Mouse (Mus musculus): ENCODE measurements at regions not wholly inside any gene's neighbourhood (a gene's known extent, or its start where the extent isn't known, plus 50 kb on each side); places are given as distances from the start of the nearest gene placed in this dataset.

DNA sequence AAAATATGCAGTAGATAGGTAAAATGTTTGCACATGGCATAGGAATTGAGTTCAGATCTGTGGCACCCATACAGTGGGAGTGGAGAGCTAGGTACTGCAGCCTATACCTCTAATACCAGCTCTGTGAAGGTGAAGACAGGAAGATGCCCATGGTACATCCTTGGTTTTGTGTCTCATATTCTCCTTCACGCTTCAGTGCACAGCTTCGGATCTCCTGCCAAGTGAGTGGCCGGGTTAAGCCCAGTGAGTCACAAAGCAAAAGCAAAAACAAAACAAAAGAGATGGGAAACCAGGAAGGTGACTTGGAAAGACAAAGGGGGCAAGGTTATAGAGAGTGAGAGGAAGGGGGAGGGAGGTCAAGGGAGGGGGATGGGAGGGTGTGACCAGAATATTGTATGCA is 514.0 kb downstream of the Adra2a start:
- Histone ChIP-seq H3K4me2 (replicated peaks) (no peak overlapping the region), H3K9ac (no peak overlapping the region), H3K9me3 (no peaks in the 10 kb centered on the region), H3K4me1 (replicated peaks) (no peaks in the 10 kb centered on the region), H3K27ac (no peak overlapping the region), H3K27me3 (replicated peaks) (no peaks in the 10 kb centered on the region), H3K36me3 (no peaks in the 10 kb centered on the region), H3K4me3 (replicated peaks) (no peak overlapping the region)
- ATAC-seq: no peak
- WGBS: 78% methylated on average over 3 of the region's 3 CpGs

DNA sequence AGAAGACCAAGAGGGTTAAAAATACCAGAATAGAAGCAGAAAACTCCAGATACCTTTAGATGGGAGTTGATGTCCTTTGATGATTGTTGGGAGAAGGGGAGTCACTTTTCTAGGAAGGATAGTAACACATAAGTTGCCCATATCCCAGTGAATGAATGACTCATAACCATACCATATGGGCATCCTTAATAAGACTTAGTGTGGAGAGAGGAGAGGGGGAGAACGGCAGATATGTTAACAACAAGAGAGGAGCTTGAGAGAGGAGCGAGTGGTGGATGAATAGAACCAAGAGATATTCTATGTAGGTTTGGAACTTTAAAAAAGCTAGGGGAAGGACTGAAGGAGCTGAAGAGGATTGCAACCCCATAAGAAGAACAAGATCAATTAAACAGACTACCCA is 539.6 kb downstream of the Adra2a start:
- WGBS: 88% methylated on average over 2 of the region's 2 CpGs
- Histone ChIP-seq H3K4me3 (replicated peaks) (no peak overlapping the region), H3K4me1 (replicated peaks) (no peaks in the 10 kb centered on the region), H3K27ac (no peak overlapping the region), H3K9me3 (no peaks in the 10 kb centered on the region), H3K36me3 (no peaks in the 10 kb centered on the region), H3K9ac (no peak overlapping the region), H3K27me3 (replicated peaks) (no peaks in the 10 kb centered on the region), H3K4me2 (replicated peaks) (no peak overlapping the region)
- ATAC-seq: no peak

DNA sequence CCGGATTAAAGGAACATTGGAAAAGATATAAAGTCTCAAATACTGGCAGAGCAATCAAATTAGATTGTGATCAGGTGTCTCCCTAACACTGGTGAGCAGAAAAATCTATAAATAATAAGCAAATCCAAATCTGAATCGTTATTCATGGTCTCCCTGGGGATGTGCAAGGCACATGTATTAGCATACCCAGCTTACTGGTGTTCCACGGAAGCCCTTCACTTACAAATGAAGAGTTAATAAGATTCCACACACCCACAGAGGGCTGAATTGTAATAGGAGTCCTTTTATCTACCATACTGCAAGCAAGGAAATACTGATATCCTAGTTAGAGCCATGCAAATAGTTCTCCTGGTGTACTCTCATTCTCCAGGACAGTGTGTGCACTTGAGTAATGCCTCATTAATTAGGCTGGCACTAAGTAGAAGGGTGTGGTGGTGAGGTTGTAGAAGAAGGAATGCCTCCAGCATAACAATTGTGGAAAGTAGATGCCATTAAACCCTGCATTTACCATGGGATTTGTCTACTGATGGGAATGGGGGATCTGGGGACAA is 540.8 kb downstream of the Adra2a start:
- Histone ChIP-seq H3K27ac (no peak overlapping the region), H3K4me3 (replicated peaks) (no peak overlapping the region), H3K9me3 (no peaks in the 10 kb centered on the region), H3K4me1 (replicated peaks) (no peaks in the 10 kb centered on the region), H3K36me3 (no peaks in the 10 kb centered on the region), H3K9ac (no peak overlapping the region), H3K4me2 (replicated peaks) (no peak overlapping the region), H3K27me3 (replicated peaks) (no peaks in the 10 kb centered on the region)
- WGBS: 83% methylated on average over 3 of the region's 3 CpGs
- ATAC-seq: no peak

DNA sequence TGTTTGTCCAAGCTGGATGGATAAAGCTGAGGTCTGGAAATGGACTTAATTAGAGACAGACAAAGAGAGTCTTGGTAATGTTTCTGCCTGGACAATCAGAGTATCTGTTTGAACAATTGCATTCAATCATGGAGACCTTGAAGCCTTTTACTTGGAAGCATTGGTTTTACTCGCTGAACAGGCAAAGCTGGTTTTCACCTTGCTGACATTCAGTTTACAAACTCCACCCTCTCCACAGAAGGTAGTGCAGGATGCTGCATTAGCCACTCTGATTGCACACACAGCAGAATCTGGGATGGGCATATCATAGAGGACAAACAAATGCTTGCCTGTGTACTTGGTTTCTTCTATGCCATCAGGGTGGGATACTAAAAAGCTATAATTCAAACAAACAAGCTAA is 541.4 kb downstream of the Adra2a start:
- Histone ChIP-seq H3K4me2 (replicated peaks) (no peak overlapping the region), H3K36me3 (no peaks in the 10 kb centered on the region), H3K4me3 (replicated peaks) (no peak overlapping the region), H3K4me1 (replicated peaks) (no peaks in the 10 kb centered on the region), H3K27ac (no peak overlapping the region), H3K27me3 (replicated peaks) (no peaks in the 10 kb centered on the region), H3K9me3 (no peaks in the 10 kb centered on the region), H3K9ac (no peak overlapping the region)
- WGBS: 30% methylated on average over 1 of the region's 1 CpGs
- no peak for ATAC-seq

DNA sequence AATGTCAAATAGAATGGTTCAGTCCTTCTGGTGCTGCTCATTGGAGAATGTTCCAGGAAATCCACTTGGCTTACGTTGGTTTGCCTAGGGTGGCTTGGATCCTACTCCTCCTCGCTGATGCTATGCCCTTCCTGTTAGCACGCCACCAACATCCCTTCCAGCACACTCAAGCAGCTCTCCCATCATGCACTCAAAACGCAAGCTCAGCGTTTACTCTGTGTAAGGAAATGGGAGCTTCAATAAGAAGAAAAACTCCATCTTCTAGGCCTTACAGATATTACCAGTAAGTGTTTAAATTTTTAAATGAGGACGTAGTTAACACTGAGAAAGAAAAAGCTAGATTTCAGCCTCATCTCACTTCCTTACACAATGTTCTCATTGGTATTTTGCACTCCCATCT is 523.7 kb downstream of the Gpam start:
- ATAC-seq: no peak
- Histone ChIP-seq H3K4me3 (replicated peaks) (no peak overlapping the region), H3K27me3 (replicated peaks) (no peaks in the 10 kb centered on the region), H3K36me3 (no peaks in the 10 kb centered on the region), H3K4me1 (replicated peaks) (no peaks in the 10 kb centered on the region), H3K4me2 (replicated peaks) (no peak overlapping the region), H3K27ac (no peak overlapping the region), H3K9me3 (no peaks in the 10 kb centered on the region), H3K9ac (no peak overlapping the region)
- 83% methylated on average over 6 of the region's 6 CpGs for WGBS

DNA sequence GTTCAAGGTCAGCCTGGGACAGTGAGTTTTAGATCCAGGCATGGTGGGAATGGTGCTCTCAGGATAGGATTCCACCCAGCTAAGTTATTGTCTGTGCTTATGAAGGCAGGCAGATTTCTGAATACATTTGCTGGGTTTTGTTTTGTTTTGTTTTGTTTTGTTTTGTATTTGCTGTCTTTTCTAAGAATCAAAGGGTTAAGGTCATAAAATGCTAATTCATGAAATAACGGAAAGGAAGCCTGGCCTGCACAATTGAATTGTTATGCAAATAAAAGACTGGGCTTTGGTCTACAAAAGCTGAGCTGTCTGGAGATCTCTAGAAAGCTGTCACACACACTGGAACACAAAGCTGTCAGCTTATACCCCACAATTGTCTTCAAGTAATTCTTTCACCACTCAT is 521.7 kb downstream of the Gpam start:
- WGBS: 68% methylated on average over 1 of the region's 1 CpGs
- no peaks in the 10 kb centered on the region for H3K4me1 ChIP-seq (replicated peaks)
- H3K4me2 ChIP-seq (replicated peaks): no peak overlapping the region
- no peak overlapping the region for H3K4me3 ChIP-seq (replicated peaks)
- ATAC-seq: no peak
- H3K9me3 ChIP-seq: no peaks in the 10 kb centered on the region
- no peaks in the 10 kb centered on the region for H3K36me3 ChIP-seq
- no peak overlapping the region for H3K9ac ChIP-seq
- no peak overlapping the region for H3K27ac ChIP-seq
- no peaks in the 10 kb centered on the region for H3K27me3 ChIP-seq (replicated peaks)

DNA sequence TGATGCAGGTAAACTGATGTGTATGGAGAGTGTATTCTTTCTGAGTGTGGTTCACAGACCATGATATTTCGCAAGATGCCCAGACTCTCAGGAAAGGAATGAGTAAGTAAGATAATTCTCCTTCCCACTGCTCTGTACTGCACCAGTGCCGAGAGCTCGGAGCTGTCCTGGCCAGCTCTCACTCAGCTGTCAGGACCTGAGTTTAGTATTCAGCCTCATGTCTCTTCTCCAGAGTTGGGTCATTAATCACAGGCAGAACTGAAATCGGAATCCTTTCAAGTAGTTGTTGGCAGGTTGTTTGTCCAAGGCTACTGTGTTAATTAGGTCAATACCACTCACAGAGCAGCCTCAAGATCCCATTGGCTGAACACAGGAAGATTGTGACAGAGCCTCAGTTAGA is 510.1 kb downstream of the Gpam start:
- Histone ChIP-seq H3K4me1 (replicated peaks) (no peaks in the 10 kb centered on the region), H3K4me3 (replicated peaks) (no peak overlapping the region), H3K4me2 (replicated peaks) (no peak overlapping the region), H3K27me3 (replicated peaks) (no peaks in the 10 kb centered on the region), H3K27ac (no peak overlapping the region), H3K9me3 (0 out of 2 replicates have a peak, but pooled peaks cover 3% of the 10 kb centered on the region), H3K9ac (no peak overlapping the region), H3K36me3 (no peaks in the 10 kb centered on the region)
- WGBS: 50% methylated on average over 4 of the region's 4 CpGs
- ATAC-seq: no peak

Data from intestine, embryonic 15.5 days (tissue).